Mouse (Mus musculus) kidney, embryonic 16.5 days (tissue): ENCODE data around the gene Gabrd. TPM values are rescaled to one million over a fixed set of nuclear protein-coding genes. Genes with fewer than 3 reads are reported as not detected.
"Not testable (repeated sequence)": the region's sequence is repeated elsewhere in the genome, so short reads cannot be mapped to it uniquely, and the experiment has no call there.

Experiments used
- ATAC-seq: fragments of 200-750 bp; cut with Nextera tagmentation; 2 replicates; pipeline ENCODE4 v1.8.0; 2017; ENCODE audit warnings: moderate TSS enrichment; ENCODE audit not compliant: low FRiP score, low TSS enrichment
- H3K27ac ChIP-seq: fragments of 300-500 bp; sonication (generic); 2 replicates; pipeline ENCODE4 v1.5.1; 2014; ENCODE audit warnings: low read length
- H3K27me3 ChIP-seq: fragments of 300-500 bp; sonication (generic); 2 replicates; pipeline ENCODE4 v1.6.1; 2014; ENCODE audit warnings: low read length, control low read depth, mixed read lengths; ENCODE audit not compliant: insufficient read depth
- H3K36me3 ChIP-seq: fragments of 300-500 bp; sonication (generic); 2 replicates; pipeline ENCODE4 v1.6.1; 2014; ENCODE audit warnings: low read length, control low read depth, mixed read lengths; ENCODE audit not compliant: insufficient read depth
- H3K4me1 ChIP-seq: fragments of 300-500 bp; sonication (generic); 2 replicates; pipeline ENCODE4 v1.6.1; 2014; ENCODE audit warnings: low read length, control low read depth, mixed read lengths; ENCODE audit not compliant: insufficient read depth
- H3K4me2 ChIP-seq: fragments of 300-500 bp; sonication (generic); replicated peaks from 2 replicates; pipeline ENCODE4 v1.6.1; 2014; ENCODE audit warnings: low read depth, low read length
- H3K4me3 ChIP-seq: fragments of 300-500 bp; sonication (generic); 2 replicates; pipeline ENCODE4 v1.5.1; 2014; ENCODE audit warnings: mild to moderate bottlenecking, low read length
- H3K9ac ChIP-seq: fragments of 300-500 bp; sonication (generic); replicated peaks from 2 replicates; pipeline ENCODE4 v1.6.1; 2014; ENCODE audit warnings: low read length
- H3K9me3 ChIP-seq: fragments of 300-500 bp; sonication (generic); 2 replicates; pipeline ENCODE4 v1.6.1; 2016; ENCODE audit warnings: low read length, control low read depth
- WGBS: fragments of 180-500 bp; shearing (Covaris S2); extraction: QIAGEN DNeasy Blood & Tissue Kit; methylation state at CpG from one replicate; pipeline ENCODE4 v1.1.7; 2014; 5-methylcytosine and 5-hydroxymethylcytosine counted together
- polyA plus RNA-seq: library from polyadenylated mRNA; unstranded; fragments of >200 nt; fragmentation: Nextera tagmentation; extraction: Ambion mirVana; gene quantifications from 2 replicates; pipeline ENCODE4 v1.2.1, GENCODE M21; 2015

The Gabrd gene
- 0.07 TPM in 1 of 2 replicates, not detected in the other for polyA plus RNA-seq

GRCm38 (mm10) chr4:155397511-155398221 is at the start of gene Gabrd:
Gabrd (minus strand) TSS chr4:155398112.
- Histone ChIP-seq H3K9me3 (no peaks in the 10 kb centered on the region), H3K27me3 (peaks cover 32% of the 10 kb centered on the region), H3K9ac (no peak within 1 kb of the TSS), H3K4me1 (peaks cover 6% of the 10 kb centered on the region; the same call in 1 of the 2 replicates), H3K27ac (no peak within 1 kb of the TSS), H3K4me3 (peak within 1 kb of the TSS; percentile 43), H3K4me2 (peak within 1 kb of the TSS; percentile 74), H3K36me3 (no peaks in the 10 kb centered on the region)
- peak; percentile 71 for ATAC-seq
- under 1% methylated on average over 57 of the region's 57 CpGs for WGBS

GRCm38 (mm10) chr4:155442808-155443207 is 44.9 kb upstream of the Gabrd start:
- no peaks in the 10 kb centered on the region for H3K4me1 ChIP-seq
- no peak overlapping the region for H3K4me3 ChIP-seq
- 70% methylated on average over 3 of the region's 3 CpGs for WGBS
- H3K9me3 ChIP-seq, result no peaks in the 10 kb centered on the region; the same call in 1 of the 2 replicates
- no peak overlapping the region for H3K4me2 ChIP-seq
- no peaks in the 10 kb centered on the region for H3K36me3 ChIP-seq
- no peak for ATAC-seq
- H3K27me3 ChIP-seq, result no peaks in the 10 kb centered on the region
- no peak overlapping the region for H3K9ac ChIP-seq
- no peak overlapping the region for H3K27ac ChIP-seq

GRCm38 (mm10) chr4:155433993-155434392 is 36.1 kb upstream of the Gabrd start:
- no peaks in the 10 kb centered on the region for H3K9me3 ChIP-seq
- no peak overlapping the region for H3K9ac ChIP-seq
- WGBS, result 58% methylated on average over 5 of the region's 5 CpGs
- no peaks in the 10 kb centered on the region for H3K27me3 ChIP-seq
- H3K4me1 ChIP-seq, result no peaks in the 10 kb centered on the region
- H3K4me3 ChIP-seq, result no peak overlapping the region
- H3K4me2 ChIP-seq, result no peak overlapping the region
- H3K36me3 ChIP-seq, result no peaks in the 10 kb centered on the region
- no peak overlapping the region for H3K27ac ChIP-seq
- ATAC-seq, result no peak

- no peak overlapping the region for H3K9ac ChIP-seq
- no peaks in the 10 kb centered on the region for H3K36me3 ChIP-seq
- no peak for ATAC-seq
- H3K4me1 ChIP-seq, result no peaks in the 10 kb centered on the region
- no peak overlapping the region for H3K27ac ChIP-seq
- WGBS, result 85% methylated on average over 6 of the region's 6 CpGs
- no peak overlapping the region for H3K4me3 ChIP-seq
- no peaks in the 10 kb centered on the region for H3K9me3 ChIP-seq
- H3K27me3 ChIP-seq, result no peaks in the 10 kb centered on the region
- no peak overlapping the region for H3K4me2 ChIP-seq
These were observed 34.4 kb upstream of the Gabrd start for GRCm38 (mm10) chr4:155432358-155432757.

- Histone ChIP-seq H3K27ac (no peak overlapping the region), H3K4me1 (no peaks in the 10 kb centered on the region), H3K27me3 (no peaks in the 10 kb centered on the region), H3K4me2 (no peak overlapping the region), H3K9ac (no peak overlapping the region), H3K9me3 (no peaks in the 10 kb centered on the region), H3K36me3 (no peaks in the 10 kb centered on the region), H3K4me3 (no peak overlapping the region)
- WGBS, result 83% methylated on average over 3 of the region's 3 CpGs
- ATAC-seq, result no peak
These were observed 31.3 kb upstream of the Gabrd start for GRCm38 (mm10) chr4:155429202-155429601.

GRCm38 (mm10) chr4:155428442-155428841 is 30.5 kb upstream of the Gabrd start:
- ATAC-seq, result no peak
- no peaks in the 10 kb centered on the region for H3K27me3 ChIP-seq
- H3K9me3 ChIP-seq, result no peaks in the 10 kb centered on the region

GRCm38 (mm10) chr4:155426272-155426671 is 28.4 kb upstream of the Gabrd start:
- H3K9me3 ChIP-seq, result no peaks in the 10 kb centered on the region
- H3K4me2 ChIP-seq, result no peak overlapping the region
- H3K27me3 ChIP-seq, result no peaks in the 10 kb centered on the region
- H3K4me3 ChIP-seq, result no peak overlapping the region
- no peak overlapping the region for H3K27ac ChIP-seq
- no peaks in the 10 kb centered on the region for H3K36me3 ChIP-seq
- no peak overlapping the region for H3K9ac ChIP-seq
- 63% methylated on average over 6 of the region's 6 CpGs for WGBS
- ATAC-seq, result no peak
- no peaks in the 10 kb centered on the region for H3K4me1 ChIP-seq

More at GRCm38 (mm10) chr4:155428442-155428841, 30.5 kb upstream of the Gabrd start:
- Histone ChIP-seq H3K27ac (no peak overlapping the region), H3K9ac (no peak overlapping the region), H3K36me3 (no peaks in the 10 kb centered on the region), H3K4me3 (no peak overlapping the region), H3K4me2 (no peak overlapping the region), H3K4me1 (no peaks in the 10 kb centered on the region)

GRCm38 (mm10) chr4:155423988-155424387 is 26.1 kb upstream of the Gabrd start:
- no peaks in the 10 kb centered on the region for H3K4me1 ChIP-seq
- H3K4me2 ChIP-seq, result no peak overlapping the region
- ATAC-seq, result no peak
- no peak overlapping the region for H3K4me3 ChIP-seq
- H3K27ac ChIP-seq, result no peak overlapping the region
- no peak overlapping the region for H3K9ac ChIP-seq
- H3K27me3 ChIP-seq, result no peaks in the 10 kb centered on the region
- no peaks in the 10 kb centered on the region for H3K36me3 ChIP-seq
- no peaks in the 10 kb centered on the region for H3K9me3 ChIP-seq
- 85% methylated on average over 5 of the region's 5 CpGs for WGBS

DNA sequence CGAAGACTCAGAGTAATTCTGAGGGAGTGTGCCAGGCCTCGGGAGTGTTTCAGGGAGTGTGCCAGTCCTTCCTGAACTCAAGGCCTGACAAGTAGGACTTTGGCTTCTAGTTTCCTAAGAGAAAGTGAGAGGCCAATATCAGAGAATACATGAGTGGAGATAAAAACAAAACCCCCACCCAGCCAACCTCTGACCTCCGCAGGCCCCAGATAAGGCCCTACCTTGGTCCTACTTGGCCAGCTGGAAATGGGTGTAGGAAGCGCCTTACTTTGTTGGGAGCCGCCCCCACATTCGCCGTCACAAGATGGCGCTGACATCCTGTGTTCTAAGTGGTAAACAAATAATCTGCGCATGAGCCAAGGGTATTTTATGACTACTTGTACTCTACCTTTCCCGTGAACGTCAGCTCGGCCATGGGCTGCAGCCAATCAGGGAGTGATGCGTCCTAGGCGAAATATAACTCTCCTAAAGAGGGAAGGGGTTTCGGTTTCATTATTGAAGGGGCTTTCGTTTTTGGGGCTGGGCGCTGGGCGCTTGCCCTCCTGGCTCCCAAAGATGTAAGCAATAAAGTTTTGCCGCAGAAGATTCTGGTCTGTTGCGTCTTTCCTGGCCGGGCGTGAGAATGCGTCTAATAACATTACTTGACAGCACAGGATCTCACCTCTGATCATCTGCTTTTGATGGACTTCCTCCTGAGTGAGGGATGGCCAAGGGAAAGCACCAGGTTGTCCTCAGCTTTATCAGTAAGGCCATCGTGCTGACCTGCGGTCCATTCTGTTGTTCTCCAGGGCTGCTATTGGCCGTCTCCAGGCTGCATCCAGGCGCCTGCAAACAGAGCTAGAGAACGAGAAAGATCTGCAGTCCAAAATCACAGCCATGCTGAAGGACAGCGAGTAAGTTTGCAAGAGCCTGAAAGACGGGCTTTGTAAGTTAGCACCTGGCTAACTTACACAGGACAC is 23.8 kb upstream of the Gabrd start:
- H3K36me3 ChIP-seq, H3K9me3 ChIP-seq, H3K27me3 ChIP-seq, H3K9ac ChIP-seq, H3K4me3 ChIP-seq, ATAC-seq, H3K4me1 ChIP-seq, H3K27ac ChIP-seq, H3K4me2 ChIP-seq: not testable (repeated sequence)
- 85% methylated on average over 21 of the region's 30 CpGs for WGBS

- Histone ChIP-seq H3K9me3 (no peaks in the 10 kb centered on the region), H3K9ac (no peak overlapping the region), H3K36me3 (no peaks in the 10 kb centered on the region), H3K27ac (no peak overlapping the region), H3K4me3 (no peak overlapping the region), H3K27me3 (no peaks in the 10 kb centered on the region), H3K4me2 (no peak overlapping the region), H3K4me1 (no peaks in the 10 kb centered on the region)
- no peak for ATAC-seq
- WGBS, result 81% methylated on average over 3 of the region's 3 CpGs
These were observed 22.2 kb upstream of the Gabrd start for GRCm38 (mm10) chr4:155420137-155420536.
